Mouse (Mus musculus) ovary, adult 2 months (tissue): ENCODE results near the gene Fbxl3. TPM values are rescaled to one million over a fixed set of nuclear protein-coding genes. Genes with fewer than 3 reads are reported as not detected.

Source experiments
- polyA plus RNA-seq: library from polyadenylated mRNA; depleted of rRNA; stranded (reverse); fragments of >200 nt; gene quantifications from 2 replicates; pipeline ENCODE4 v1.2.3, GENCODE M21; 2012; rRNA removed

Gene Fbxl3
- 56.4 and 62.8 TPM in 2 replicates for polyA plus RNA-seq

GRCm38 (mm10) chr14:103099238-103099933, at the start of gene Fbxl3:
TSS of gene Fbxl3 (minus strand) at chr14:103099566.

DNA sequence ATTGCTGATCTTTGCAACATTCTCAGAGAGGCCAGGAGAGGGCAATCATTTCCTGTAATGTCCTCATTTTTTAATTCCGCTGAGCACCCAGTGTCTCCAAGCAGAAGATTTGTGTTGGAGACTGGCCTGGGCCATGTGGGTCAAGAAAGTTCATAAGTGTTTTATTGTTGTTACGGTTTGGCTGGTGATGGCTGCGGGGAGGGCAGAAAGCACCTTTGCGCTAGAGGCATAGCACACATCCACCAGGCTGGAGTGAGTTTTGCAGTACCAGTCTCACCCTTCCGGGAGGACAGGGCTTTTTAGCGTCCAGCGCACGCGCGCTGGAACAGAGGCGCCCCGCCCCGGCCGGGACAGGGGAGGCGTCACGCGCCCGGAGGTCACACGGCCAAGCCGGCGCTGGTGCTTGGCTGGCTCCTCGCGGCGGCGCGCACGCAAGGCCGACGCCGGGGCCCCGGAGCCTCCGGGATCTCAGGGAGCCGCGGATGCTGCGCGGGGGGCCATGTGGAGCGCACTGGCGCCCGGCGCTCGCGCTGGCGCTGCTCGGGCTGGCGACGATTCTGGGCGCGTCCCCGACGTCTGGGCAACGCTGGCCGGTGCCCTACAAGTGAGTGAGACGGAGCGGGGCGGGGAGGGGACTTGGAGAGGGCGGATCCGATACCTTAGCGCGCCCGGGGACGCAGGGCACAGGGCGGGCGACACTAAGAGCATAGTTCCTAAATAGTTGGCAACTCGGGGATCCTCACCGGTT, 29.3 kb downstream of the Fbxl3 start, which contains the start of gene Cln5:
Gene Cln5, plus strand, starts transcription at position 353 of the 748 bp plus-strand sequence.

DNA sequence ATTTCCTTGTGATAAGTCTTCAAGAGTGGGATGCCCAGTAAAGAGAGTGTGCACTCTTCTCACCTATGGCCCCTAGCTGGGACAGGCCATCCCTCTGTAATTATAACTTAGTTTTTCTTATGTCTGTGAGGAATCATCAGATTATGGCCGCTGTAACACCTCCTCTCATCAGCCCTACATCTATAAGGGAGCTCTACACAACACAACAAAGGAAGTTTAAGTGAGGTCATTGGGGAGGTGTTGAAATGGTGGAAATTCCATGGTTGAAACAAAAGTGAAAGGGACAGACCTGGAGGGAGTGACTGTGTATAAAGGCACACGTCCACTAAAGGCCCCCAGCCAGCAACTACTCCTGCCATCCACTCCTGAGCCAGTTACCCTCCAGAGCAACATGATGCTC, 52.7 kb downstream of the Fbxl3 start, which contains the start of gene Acod1:
Gene Acod1, plus strand, starts transcription at position 301 of the 400 bp plus-strand sequence.

Other genes with a start within 250 kb of the Fbxl3 start
- 55.9 and 107 TPM in 2 replicates for gene Kctd12, start 116.9 kb downstream of the Fbxl3 start, polyA plus RNA-seq
- 0.51 and 0.59 TPM in 2 replicates for gene Acod1, start 52.6 kb downstream of the Fbxl3 start, polyA plus RNA-seq
- gene Cln5, start 29.4 kb downstream of the Fbxl3 start, polyA plus RNA-seq: 21.0 and 32.0 TPM in 2 replicates
- 16.7 and 20.6 TPM in 2 replicates for gene Mycbp2, start 247.2 kb upstream of the Fbxl3 start, polyA plus RNA-seq